Mouse (Mus musculus): ENCODE measurements around the gene Perm1.

DNA sequence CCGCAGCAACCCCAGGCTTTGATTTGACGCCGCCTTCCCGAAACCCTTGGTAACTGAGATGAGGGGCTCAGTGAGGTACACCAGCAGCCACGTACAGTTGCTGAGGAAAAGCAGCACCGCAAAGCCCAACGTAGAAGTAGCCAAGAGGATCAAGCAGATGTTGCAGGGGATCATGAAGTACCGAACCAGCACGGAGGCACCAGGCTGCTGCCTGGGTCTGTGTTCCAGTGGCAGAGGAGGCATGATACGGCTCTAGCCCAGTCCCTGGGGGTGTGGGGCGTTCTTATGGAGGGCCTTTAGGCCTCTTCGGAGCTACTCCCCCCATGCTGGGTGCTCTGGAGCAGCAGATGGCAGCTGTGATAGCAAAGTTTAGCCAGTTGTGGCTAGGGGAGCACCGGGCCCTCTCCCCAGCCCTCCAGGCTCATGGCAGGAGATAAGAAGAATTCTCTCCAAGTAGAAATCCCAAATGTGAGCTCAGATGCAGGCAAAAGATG lies 30.2 kb upstream of the Perm1 start:
- no peak for TF ChIP-seq POLR2A (IDR thresholded peaks at IDR 0.05; ENCODE audit: control insufficient read depth in 1 of 2, insufficient read depth in 1 of 2, low read depth in 1 of 2, low read length in 2 of 2, poor library complexity in 1 of 2)
- peak; percentile 74 for TF ChIP-seq GATA1 (IDR thresholded peaks at IDR 0.05; ENCODE audit: low read depth, low read length)

Measured in MEL (cell line).